Mouse (Mus musculus): ENCODE data around the gene Mtss1l.

DNA sequence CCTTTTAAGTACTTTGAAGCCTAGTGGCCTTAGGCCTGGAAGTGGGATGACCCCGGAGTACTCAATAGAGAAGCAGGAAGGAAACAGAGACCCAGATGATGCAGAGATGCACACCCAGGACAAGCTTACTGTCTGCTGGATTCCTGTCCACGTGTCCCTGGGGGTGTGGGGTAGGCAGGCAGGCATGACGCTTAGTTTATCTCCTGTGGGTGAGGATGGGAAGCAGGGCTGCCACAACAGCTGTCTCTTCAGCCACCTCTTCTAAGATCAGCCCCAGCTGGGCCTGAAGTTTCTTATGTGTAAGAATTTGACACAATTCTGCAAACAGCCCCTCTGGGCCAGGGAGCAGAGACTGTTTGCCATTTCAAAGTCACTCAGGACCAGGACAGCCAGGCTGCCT is 42.3 kb upstream of the Mtss1l start:
- TF ChIP-seq CTCF (IDR thresholded peaks at IDR 0.05; ENCODE audit: low read depth): no peak
- TF ChIP-seq EP300 (optimal IDR thresholded peaks at IDR 0.05): no peak

Measured in stomach, postnatal 0 days (tissue).